Mouse (Mus musculus) thymus, adult 2 months (tissue): ENCODE results near the gene Sgsh.

ENCODE experiments used
- CTCF ChIP-seq: fragments of 200-500 bp; IDR thresholded peaks from 2 replicates; pipeline ENCODE4 v1.5.1; 2012; ENCODE audit warnings: mild to moderate bottlenecking, control low read depth, low read length, moderate library complexity, borderline replicate concordance; ENCODE audit not compliant: control insufficient read depth, poor library complexity, insufficient read depth; ENCODE audit errors: extremely low read depth
- POLR2A ChIP-seq: fragments of 200-500 bp; IDR thresholded peaks from 2 replicates; pipeline ENCODE4 v1.6.1; 2012; ENCODE audit warnings: mild to moderate bottlenecking, low read length, control low read depth, moderate library complexity; ENCODE audit not compliant: control insufficient read depth, poor library complexity, insufficient read depth; ENCODE audit errors: extremely low read depth

- TF ChIP-seq CTCF (no peak), POLR2A (no peak)
These were observed 50.2 kb downstream of the Sgsh start for GRCm38 (mm10) chr11:119304904-119305712.
